Mouse (Mus musculus) testis, postnatal 10 days (tissue): ENCODE measurements around the gene Zfp69.

Experiments
- DNase-seq: peaks from one replicate; pipeline ENCODE4 v3.0.0; 2021; ENCODE audit warnings: low spot score

Gene Zfp69

DNA sequence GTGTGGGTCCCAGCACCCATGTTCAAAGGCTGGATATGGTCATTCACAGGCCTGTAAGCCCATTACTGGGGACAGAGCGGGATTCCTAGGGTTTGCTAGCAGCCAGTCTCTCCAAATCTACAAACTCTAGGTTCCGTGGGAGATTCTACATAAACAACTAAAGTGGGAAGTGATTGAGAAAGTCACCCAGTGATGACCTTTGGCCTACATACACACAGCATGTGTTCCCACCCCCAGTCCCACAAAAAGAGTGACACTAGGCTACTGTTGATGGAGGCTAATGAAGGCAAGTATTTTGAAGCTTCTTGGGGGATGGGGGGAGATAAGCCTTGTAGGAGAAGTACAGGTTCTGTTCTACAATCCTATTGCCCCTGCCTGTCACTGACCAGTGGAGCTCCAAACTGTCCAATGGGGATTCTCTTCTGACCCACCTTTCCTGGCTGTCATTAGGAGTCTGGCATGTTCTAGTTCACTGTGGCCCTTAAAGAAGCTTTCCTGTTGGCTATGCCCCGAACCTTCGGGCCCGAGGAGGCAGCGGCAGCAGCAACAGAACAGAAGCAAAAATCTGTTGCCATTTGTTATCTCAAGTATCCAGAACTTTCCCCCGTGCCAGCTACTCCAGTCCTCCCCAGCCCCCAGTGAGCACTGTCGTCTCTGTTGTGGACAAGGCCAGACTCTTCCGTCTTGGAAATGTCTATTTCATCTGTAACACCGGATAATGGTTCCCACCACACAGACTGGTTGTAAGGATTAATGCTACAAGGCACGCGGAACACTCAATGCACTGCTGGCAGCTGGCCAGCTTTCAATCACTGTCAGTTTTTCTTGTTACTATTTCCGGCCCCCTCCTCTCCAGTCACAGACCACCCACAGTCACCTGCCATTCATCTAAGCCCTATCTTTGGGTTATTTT lies 66.0 kb downstream of the Zfp69 start:
- no peak for DNase-seq

DNA sequence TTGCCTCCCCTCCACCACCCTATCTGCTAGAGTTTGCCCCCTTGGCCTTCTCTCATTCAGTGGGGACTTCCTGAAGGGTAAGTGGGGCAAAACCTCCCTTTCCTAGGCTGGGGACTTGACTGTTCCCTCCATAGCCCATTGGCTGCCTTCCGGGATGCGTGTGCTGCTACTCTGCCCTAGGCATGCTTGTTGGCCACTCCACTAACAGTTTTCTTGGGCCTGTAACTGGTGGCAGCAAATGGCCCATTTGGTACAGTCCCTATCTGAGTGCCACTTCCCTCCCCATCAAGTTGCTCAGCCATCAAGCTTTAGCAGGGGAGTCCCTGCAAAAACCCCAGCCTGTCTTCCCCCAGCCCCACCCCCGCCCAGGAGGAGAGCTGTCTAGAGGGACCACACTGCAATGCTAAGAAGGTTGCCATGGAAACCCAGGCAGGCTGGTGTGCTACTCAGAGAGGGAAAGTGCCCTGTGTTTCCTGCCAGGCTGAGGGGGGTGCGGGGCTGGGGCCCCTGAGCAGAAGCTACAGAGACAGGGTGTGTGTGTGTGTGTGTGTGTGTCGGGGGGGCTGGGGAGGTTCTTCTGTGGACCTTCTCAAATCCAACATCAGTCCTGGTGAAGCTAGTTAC lies 69.4 kb downstream of the Zfp69 start:
- no peak for DNase-seq

DNA sequence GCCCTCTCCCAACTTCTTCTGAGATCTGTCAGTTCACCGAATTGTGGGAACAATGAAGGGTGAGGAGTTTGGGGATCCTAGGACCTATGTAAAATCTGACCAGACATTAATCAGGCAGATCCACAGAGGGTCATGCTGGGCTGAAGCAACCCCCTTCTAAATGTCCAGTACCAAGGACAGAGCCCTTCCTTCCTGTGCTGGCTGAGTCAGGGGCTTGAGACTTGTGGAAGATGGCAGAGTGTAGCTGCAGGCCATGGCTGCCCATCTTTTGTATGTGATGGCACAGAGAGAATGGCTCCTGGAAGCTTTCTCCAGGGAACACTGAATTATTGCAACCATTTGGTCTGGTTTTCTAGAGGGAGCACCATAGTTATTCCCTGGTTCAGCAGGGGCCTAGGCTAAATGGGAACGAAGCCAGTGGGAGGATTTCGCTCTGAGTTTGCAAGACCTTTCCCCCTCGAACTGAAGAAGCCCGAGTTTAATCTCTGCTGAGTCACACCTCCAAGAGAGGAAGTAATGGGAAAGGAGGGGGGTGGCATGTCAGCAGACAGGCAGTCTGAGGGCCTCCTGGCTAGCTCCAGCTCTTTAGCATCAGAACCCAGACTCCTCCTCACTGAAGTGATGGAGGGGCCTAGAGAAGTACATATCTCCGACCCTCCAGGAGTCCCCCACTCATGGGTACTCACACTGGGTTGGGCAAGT lies 70.6 kb downstream of the Zfp69 start:
- no peak for DNase-seq
